Mouse (Mus musculus): ENCODE measurements around the gene Ssh2.

- TF ChIP-seq CTCF (IDR thresholded peaks at IDR 0.05; ENCODE audit: borderline replicate concordance, insufficient read depth, low read length) (no peak), POLR2A (IDR thresholded peaks at IDR 0.05; ENCODE audit: low read depth, low read length) (no peak)
These were observed 281.8 kb downstream of the Ssh2 start for GRCm38 (mm10) chr11:77497851-77498250.
